In the genomic region with DNA sequence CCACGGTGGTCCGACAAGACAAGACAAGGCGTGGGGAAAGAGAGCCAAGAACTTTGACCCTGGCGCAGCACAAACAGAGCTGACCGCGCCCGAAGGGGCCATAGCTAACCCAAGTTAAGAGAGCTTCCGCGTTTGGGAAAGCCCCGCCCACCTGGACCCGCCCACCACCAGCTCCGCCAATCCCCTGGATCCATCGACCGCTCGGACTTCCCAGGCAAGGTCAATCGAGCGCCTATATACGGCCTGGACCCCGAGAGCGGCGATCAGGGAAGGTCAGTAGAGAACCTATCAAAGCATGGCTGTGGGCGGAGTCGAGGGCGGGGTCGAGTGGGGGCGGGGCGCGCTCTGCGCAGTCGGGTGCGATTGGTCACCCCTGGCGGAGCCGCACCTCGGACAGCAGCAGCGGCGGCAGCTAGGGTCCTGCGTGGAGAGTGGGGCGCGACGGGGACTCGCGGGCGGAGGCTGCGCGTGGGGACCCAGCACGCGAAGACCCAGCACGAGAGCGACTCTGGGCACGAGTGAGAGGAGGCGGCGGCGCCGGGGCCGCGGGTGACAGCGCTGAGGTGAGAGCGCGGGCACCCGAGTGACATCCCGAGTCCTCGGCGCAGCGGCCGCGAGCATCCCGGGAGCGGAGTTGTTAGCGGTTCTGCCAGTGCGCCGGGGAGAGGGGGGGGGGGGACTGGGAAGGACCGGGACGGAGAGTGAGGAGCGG, we compare ENCODE assay signal across 8 mouse cellular contexts. TPM values are rescaled to one million over a fixed set of nuclear protein-coding genes. Genes with fewer than 3 reads are reported as not detected.
DNase-seq lines count a peak whose midpoint lies in the region; ATAC-seq and TF ChIP-seq lines count a peak whose summit lies in the region.

A gene (plus strand): TSS at position 353 of the 712 bp plus-strand sequence.

- under 1% methylated on average over 72 of the region's 74 CpGs for WGBS in embryonic facial prominence, embryonic 13.5 days
- under 1% methylated on average over 74 of the region's 74 CpGs for WGBS in kidney, adult 2 months
- under 1% methylated on average over 72 of the region's 74 CpGs for WGBS in limb, embryonic 12.5 days
- under 1% methylated on average over 74 of the region's 74 CpGs for WGBS in midbrain, embryonic 15.5 days
- WGBS in spleen, adult 2 months = under 1% methylated on average over 74 of the region's 74 CpGs

- peak within 1 kb of the TSS; percentile 76 for H3K4me3 ChIP-seq in embryonic facial prominence, embryonic 13.5 days
- H3K4me3 ChIP-seq in kidney, adult 2 months (ENCODE audit: insufficient read depth, low read depth, low read length) = peak within 1 kb of the TSS; percentile 78
- H3K4me3 ChIP-seq in limb, embryonic 12.5 days (replicated peaks) = peak within 1 kb of the TSS; percentile 72
- peak within 1 kb of the TSS; percentile 95 for H3K4me3 ChIP-seq in midbrain, embryonic 15.5 days
- peak within 1 kb of the TSS; percentile 97 for H3K4me3 ChIP-seq in spleen, adult 2 months (ENCODE audit: extremely low read depth, insufficient read depth, insufficient read length)

- 0 out of 2 replicates have a peak, but pooled peaks have one; percentile 0 for TF ChIP-seq CTCF in kidney, adult 2 months (conservative IDR thresholded peaks at IDR 0.05; ENCODE audit: insufficient read depth, insufficient read length, low read depth, low read length)
- no peak for TF ChIP-seq CTCF in spleen, adult 2 months (IDR thresholded peaks at IDR 0.05; ENCODE audit: extremely low read depth, insufficient read depth, insufficient read length, insufficient replicate concordance)

- peak; percentile 91 for ATAC-seq in embryonic facial prominence, embryonic 13.5 days (ENCODE audit: insufficient number of reproducible peaks, insufficient read depth, low FRiP score, low TSS enrichment, low read depth)
- ATAC-seq in limb, embryonic 12.5 days (ENCODE audit: insufficient number of reproducible peaks, insufficient read depth, low FRiP score, low TSS enrichment, low read depth) = peak; percentile 90
- peak; percentile 94 for ATAC-seq in midbrain, embryonic 15.5 days (replicated peaks)

- no peak within 1 kb of the TSS for H3K27ac ChIP-seq in embryonic facial prominence, embryonic 13.5 days
- H3K27ac ChIP-seq in kidney, adult 2 months (ENCODE audit: insufficient read depth, low read depth, low read length) = peak within 1 kb of the TSS; percentile 96
- peak within 1 kb of the TSS; percentile 35; the same call in 1 of the 2 replicates for H3K27ac ChIP-seq in limb, embryonic 12.5 days
- H3K27ac ChIP-seq in midbrain, embryonic 15.5 days = 0 out of 2 replicates have a peak within 1 kb of the TSS, but pooled peaks have one; percentile 2
- peak within 1 kb of the TSS; percentile 87 for H3K27ac ChIP-seq in spleen, adult 2 months (ENCODE audit: insufficient read depth, low read length)

- H3K36me3 ChIP-seq in embryonic facial prominence, embryonic 13.5 days = no peaks in the 10 kb centered on the region
- H3K36me3 ChIP-seq in kidney, adult 2 months (ENCODE audit: control insufficient read depth, insufficient read depth, low read length) = no peaks in the 10 kb centered on the region
- H3K36me3 ChIP-seq in limb, embryonic 12.5 days = no peaks in the 10 kb centered on the region
- H3K36me3 ChIP-seq in midbrain, embryonic 15.5 days (replicated peaks) = no peaks in the 10 kb centered on the region
- H3K36me3 ChIP-seq in spleen, adult 2 months (ENCODE audit: control insufficient read depth, insufficient read depth, low read length) = no peaks in the 10 kb centered on the region

- H3K9me3 ChIP-seq in embryonic facial prominence, embryonic 13.5 days = no peaks in the 10 kb centered on the region
- no peaks in the 10 kb centered on the region for H3K9me3 ChIP-seq in limb, embryonic 12.5 days
- no peaks in the 10 kb centered on the region for H3K9me3 ChIP-seq in midbrain, embryonic 15.5 days

- H3K9ac ChIP-seq in embryonic facial prominence, embryonic 13.5 days = peak within 1 kb of the TSS; percentile 75
- peak within 1 kb of the TSS; percentile 69 for H3K9ac ChIP-seq in limb, embryonic 12.5 days (replicated peaks)
- H3K9ac ChIP-seq in midbrain, embryonic 15.5 days = peak within 1 kb of the TSS; percentile 64

- peak; percentile 98 for DNase-seq in 3134 (ENCODE audit: extremely low read depth, insufficient read length, low spot score)
- peak; percentile 99 for DNase-seq in adrenal gland, postnatal 36 days
- peak; percentile 99 to 100 for DNase-seq in heart, adult 18-20 months
- DNase-seq in kidney, adult 2 months = peak; percentile 100
- DNase-seq in spleen, adult 2 months (ENCODE audit: low read depth in 1 of 2, low spot score in 2 of 2) = peak; percentile 98 to 99

- H3K27me3 ChIP-seq in embryonic facial prominence, embryonic 13.5 days = peaks cover 21% of the 10 kb centered on the region
- H3K27me3 ChIP-seq in kidney, adult 2 months (replicated peaks; ENCODE audit: control insufficient read depth, insufficient read depth, low read length) = no peaks in the 10 kb centered on the region
- peaks cover 25% of the 10 kb centered on the region for H3K27me3 ChIP-seq in limb, embryonic 12.5 days
- H3K27me3 ChIP-seq in midbrain, embryonic 15.5 days (replicated peaks) = peaks cover 10% of the 10 kb centered on the region; the same call in 1 of the 2 replicates
- no peaks in the 10 kb centered on the region; the same call in 1 of the 2 replicates for H3K27me3 ChIP-seq in spleen, adult 2 months (ENCODE audit: control insufficient read depth, insufficient read depth, low read length)

- TF ChIP-seq POLR2A in kidney, adult 2 months (IDR thresholded peaks at IDR 0.05; ENCODE audit: low read depth, low read length) = peak; percentile 88
- peak; percentile 92 for TF ChIP-seq POLR2A in spleen, adult 2 months (IDR thresholded peaks at IDR 0.05; ENCODE audit: low read depth, low read length)

- peak within 1 kb of the TSS; percentile 91 for H3K4me2 ChIP-seq in embryonic facial prominence, embryonic 13.5 days
- peak within 1 kb of the TSS; percentile 90 for H3K4me2 ChIP-seq in limb, embryonic 12.5 days
- peak within 1 kb of the TSS; percentile 97 for H3K4me2 ChIP-seq in midbrain, embryonic 15.5 days

- peaks cover 29% of the 10 kb centered on the region for H3K4me1 ChIP-seq in embryonic facial prominence, embryonic 13.5 days
- peaks cover 3% of the 10 kb centered on the region; the same call in 1 of the 2 replicates for H3K4me1 ChIP-seq in kidney, adult 2 months (ENCODE audit: control insufficient read depth, insufficient read depth, low read length)
- H3K4me1 ChIP-seq in limb, embryonic 12.5 days (replicated peaks) = peaks cover 15% of the 10 kb centered on the region
- peaks cover 27% of the 10 kb centered on the region for H3K4me1 ChIP-seq in midbrain, embryonic 15.5 days
- no peaks in the 10 kb centered on the region; the same call in 1 of the 2 replicates for H3K4me1 ChIP-seq in spleen, adult 2 months (ENCODE audit: control insufficient read depth, insufficient read depth, insufficient read length)

RNA-seq across cellular contexts. Expression of the gene that starts here (rescaled TPM):
- 10 to 100 TPM; 31.3 to 40.7 TPM for total RNA-seq in adrenal gland, postnatal 36 days (2021)
- 14.3 and 16.3 TPM in 2 replicates for polyA plus RNA-seq in embryonic facial prominence, embryonic 13.5 days (2015; fragmentation: Nextera tagmentation; extraction: Ambion mirVana)
- 1 to 10 TPM; 5.8 to 7.8 TPM for total RNA-seq in heart, adult 18-20 months (2021)
- 11.1 and 11.3 TPM in 2 replicates for polyA plus RNA-seq in kidney, adult 2 months (2012; rRNA removed)
- polyA plus RNA-seq in limb, embryonic 12.5 days (2016; fragmentation: Nextera tagmentation; extraction: Ambion mirVana) = 8.0 and 8.5 TPM in 2 replicates
- 58.8 and 59.2 TPM in 2 replicates for polyA plus RNA-seq in midbrain, embryonic 15.5 days (2015; fragmentation: Nextera tagmentation; extraction: Ambion mirVana)
- polyA plus RNA-seq in spleen, adult 2 months (2012; rRNA removed) = 18.4 and 26.6 TPM in 2 replicates
